Mouse (Mus musculus) left cerebral cortex, postnatal 14 days (tissue): Measurements from ENCODE around the gene Ablim2. TPM values are rescaled to one million over a fixed set of nuclear protein-coding genes. Genes with fewer than 3 reads are reported as not detected.

ENCODE experiments used
- DNase-seq, 2 experiments: peaks; one replicate each; pipeline ENCODE4 v3.0.0; 2021 to 2022; ENCODE audit warnings: low spot score in 2 of 2, mixed read lengths in 1 of 2
- intact Hi-C: fragments of 180-260 bp; cut with DNase I; formaldehyde crosslinking; loops from one replicate; pipeline ENCODE4 v1.15.1; 2025
- total RNA-seq, 2 experiments: library from RNA; stranded (reverse); gene quantifications; 2 replicates each; pipeline ENCODE4 v1.2.3; 2021

Gene Ablim2
- total RNA-seq, 2 experiments from 2014 or later, result 106 to 112 TPM

DNA sequence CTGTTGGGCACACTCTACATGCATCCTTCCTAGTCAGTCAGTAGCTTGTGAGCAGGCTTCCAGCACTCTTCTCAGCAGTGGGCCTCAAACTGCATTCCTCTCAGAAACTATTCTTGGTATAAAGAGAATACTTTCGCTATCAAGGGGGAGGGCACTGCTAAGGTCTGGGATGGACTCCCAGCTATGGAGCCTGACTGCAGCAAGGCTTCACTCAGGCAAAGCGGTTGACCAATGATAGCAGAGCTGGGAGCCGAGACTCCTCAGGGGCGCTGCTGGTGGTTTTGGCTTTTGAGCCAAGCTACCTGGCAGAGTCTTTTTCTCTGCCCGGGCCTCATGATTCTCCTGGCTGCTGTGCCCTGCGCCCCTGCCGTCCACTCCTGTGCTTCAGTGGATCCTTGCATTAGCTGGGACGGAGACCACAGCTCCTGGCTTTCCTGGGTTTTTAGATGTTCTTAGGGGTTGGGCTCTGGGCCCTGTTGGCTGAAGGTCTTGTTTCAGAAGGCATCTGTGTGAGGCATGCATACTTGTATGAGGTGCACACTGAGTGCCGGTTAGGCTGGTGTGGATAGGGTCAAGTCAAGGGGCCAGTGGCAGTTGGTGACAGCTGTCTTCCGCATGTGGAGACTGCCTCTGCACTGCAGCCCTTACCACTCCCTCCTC lies 164.0 kb downstream of the Ablim2 start:
- intact Hi-C loops, result no loop called here
- DNase-seq, result no peak

DNA sequence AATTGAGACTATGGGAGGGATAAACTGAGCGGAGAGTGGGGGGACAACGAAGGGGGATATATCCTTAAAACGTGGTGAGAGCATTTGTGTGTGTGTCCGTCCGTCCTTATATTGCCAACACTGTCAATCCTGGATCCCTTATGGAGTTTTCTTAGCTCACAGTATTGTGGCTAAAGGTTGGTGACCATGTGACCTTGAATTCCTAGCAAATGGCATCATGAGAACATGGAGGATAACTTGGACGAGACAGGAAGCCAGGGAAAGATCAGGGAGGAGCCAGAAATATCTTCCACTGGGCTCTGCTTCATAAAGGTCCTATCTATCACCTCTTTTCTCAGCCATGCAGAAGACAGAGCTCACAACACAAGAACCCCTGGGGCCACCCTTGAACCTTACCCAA lies 165.8 kb downstream of the Ablim2 start:
- no peak for DNase-seq
- intact Hi-C loops, result no loop called here

DNA sequence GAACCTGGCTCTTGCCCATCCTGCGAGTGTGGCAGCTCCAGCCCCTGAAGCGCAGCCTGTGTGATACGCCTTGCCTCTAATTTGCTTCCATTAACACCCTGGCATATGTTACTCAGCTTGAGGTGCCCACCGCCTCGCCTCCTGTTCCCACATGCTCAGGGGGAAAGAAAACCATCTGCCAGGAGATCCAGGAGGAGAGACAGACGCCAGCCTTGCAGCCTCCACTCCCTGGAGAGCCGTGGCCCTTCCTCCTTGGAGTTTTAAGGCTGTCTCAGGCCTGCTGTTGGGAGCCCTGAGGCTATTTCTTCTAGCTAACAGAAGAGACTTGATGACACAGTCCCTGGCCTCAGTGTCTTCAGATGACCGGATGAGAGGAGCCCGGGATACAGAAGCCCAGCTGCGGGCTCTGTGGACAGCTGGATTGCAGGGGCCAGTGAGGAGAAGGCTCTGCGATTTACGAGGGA lies 167.5 kb downstream of the Ablim2 start:
- DNase-seq, result peak; percentile 33 to 61
- intact Hi-C loops, result no loop called here

DNA sequence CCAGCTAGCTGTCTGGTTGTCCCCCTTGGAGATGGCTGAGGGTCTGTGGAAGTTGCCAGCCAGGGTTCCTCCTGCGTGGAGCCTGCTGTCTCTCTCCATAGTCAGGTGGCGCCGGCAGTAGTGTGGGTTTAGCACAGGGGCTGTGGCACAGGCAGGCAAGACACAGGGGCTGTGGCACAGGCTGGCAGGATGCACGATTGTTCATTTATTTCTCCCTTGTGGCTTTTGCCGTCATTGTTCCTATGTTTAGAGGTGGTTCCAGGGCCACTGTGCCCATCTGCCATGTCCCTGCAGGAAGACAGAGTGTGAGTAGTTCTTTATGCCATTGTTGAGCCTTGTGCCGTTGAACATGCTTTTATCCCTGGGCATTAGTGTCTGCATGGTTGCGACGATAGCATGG lies 168.8 kb downstream of the Ablim2 start:
- intact Hi-C loops, result no loop called here
- DNase-seq, result no peak

DNA sequence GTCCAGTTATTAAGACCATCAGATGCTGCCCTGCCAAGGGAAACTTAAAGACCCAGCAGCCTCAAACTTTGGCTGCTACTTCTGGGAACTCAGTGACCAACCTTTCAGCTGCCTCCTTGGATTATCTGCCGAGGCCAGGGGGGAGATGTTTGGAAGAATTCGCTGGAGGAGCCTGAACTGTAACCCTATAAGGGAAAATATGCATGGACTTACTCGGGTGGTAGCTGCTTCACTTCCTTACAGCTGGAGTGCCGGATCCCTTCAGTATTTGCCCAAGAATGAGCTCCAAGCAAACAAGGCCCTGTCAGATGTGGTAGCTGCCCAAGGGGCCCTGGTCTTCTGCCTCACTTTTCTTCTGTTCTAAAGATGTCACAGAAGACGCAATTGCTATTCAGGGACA lies 173.6 kb downstream of the Ablim2 start:
- DNase-seq, result no peak
- intact Hi-C loops, result no loop called here

DNA sequence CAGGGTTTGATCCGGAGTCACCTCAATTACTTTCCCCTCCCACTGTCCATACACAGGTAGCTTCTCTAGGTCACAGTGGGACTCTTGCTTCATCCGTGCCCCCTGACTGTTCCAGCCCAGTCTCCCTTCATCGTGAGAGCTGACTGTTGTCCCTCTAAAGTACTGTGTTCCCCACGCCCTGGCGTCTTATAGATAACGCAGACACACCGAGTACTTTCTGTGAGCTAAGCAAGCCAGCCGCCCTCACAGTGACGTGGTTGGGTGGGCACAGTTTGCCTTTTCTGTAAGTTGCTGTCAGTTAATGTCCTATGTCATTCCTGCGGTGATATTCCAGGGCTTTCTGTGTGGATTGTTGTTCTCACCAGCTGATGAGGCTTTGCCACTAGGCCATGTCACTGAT lies 175.4 kb downstream of the Ablim2 start:
- intact Hi-C loops, result no loop called here
- no peak for DNase-seq

Other genes starting within 250 kb of the Ablim2 start
- gene Cpz, start 232.2 kb upstream of the Ablim2 start, total RNA-seq, result 1 to 10 TPM; 2.1 TPM
- 1 to 10 TPM; 6.9 to 7.4 TPM for gene Trmt44, start 182.8 kb upstream of the Ablim2 start, total RNA-seq
- gene Acox3, start 174.8 kb upstream of the Ablim2 start, total RNA-seq, result 10 to 100 TPM; 24.8 to 29.5 TPM
- gene Htra3, start 78.1 kb upstream of the Ablim2 start, total RNA-seq, result 10 to 100 TPM; 13.0 to 13.6 TPM
- gene Sh3tc1, start 17.9 kb upstream of the Ablim2 start, total RNA-seq, result 1 to 10 TPM; 2.7 to 3.3 TPM
- 10 to 100 TPM; 66.8 to 71.6 TPM for gene Afap1, start 135.4 kb downstream of the Ablim2 start, total RNA-seq